Mouse (Mus musculus): ENCODE measurements around the gene Gm28557.
"Not testable (repeated sequence)": the region's sequence is repeated elsewhere in the genome, so short reads cannot be mapped to it uniquely, and the experiment has no call there.

GRCm38 (mm10) chr13:67116163-67116562, 7.8 kb upstream of the Gm28557 start, which contains the start of gene Rslcan18:
- TF ChIP-seq CTCF (IDR thresholded peaks at IDR 0.05; ENCODE audit: borderline replicate concordance, control insufficient read depth, extremely low read depth, insufficient read depth, low read length, poor library complexity); POLR2A (IDR thresholded peaks at IDR 0.05; ENCODE audit: control insufficient read depth, extremely low read depth, insufficient read depth, low read length, poor library complexity): not testable (repeated sequence)
